Mouse (Mus musculus) CH12.LX (cell line): Measurements from ENCODE around the gene Ikzf3.

Experiments used
- CTCF ChIP-seq, 2 experiments: IDR thresholded peaks in 1 of 2; conservative IDR thresholded peaks in 1 of 2; 2 replicates each; pipeline ENCODE4 v1.5.1; 2011 to 2012; ENCODE audit warnings: low read depth in 2 of 2, low read length in 2 of 2, improper control_type of control experiment in 1 of 2, inconsistent platforms in 1 of 2, mild to moderate bottlenecking in 1 of 2, moderate library complexity in 1 of 2
- ETS1 ChIP-seq: conservative IDR thresholded peaks from 2 replicates; pipeline ENCODE4 v1.6.1; 2012; ENCODE audit warnings: low read depth, mild to moderate bottlenecking, inconsistent platforms, low read length, improper control_type of control experiment, moderate library complexity
- HCFC1 ChIP-seq: IDR thresholded peaks from 2 replicates; pipeline ENCODE4 v1.6.1; 2012; ENCODE audit warnings: low read depth, mild to moderate bottlenecking, inconsistent platforms, low read length, improper control_type of control experiment
- MAFK ChIP-seq: IDR thresholded peaks from 2 replicates; pipeline ENCODE4 v1.6.1; 2011; ENCODE audit warnings: low read length, improper control_type of control experiment; ENCODE audit not compliant: insufficient replicate concordance
- POLR2A ChIP-seq: IDR thresholded peaks from 2 replicates; pipeline ENCODE4 v1.6.1; 2011; ENCODE audit warnings: low read depth, mild to moderate bottlenecking, improper control_type of control experiment, low read length
- SMC3 ChIP-seq: IDR thresholded peaks from 2 replicates; pipeline ENCODE4 v1.6.1; 2011; ENCODE audit warnings: low read depth, low read length, improper control_type of control experiment
- UBTF ChIP-seq: IDR thresholded peaks from 2 replicates; pipeline ENCODE4 v1.6.1; 2012; ENCODE audit warnings: low read depth, mild to moderate bottlenecking, inconsistent platforms, low read length, improper control_type of control experiment, moderate library complexity
- USF1 ChIP-seq: IDR thresholded peaks from 2 replicates; pipeline ENCODE4 v1.6.1; 2014; ENCODE audit warnings: low read depth, mild to moderate bottlenecking, inconsistent platforms, low read length, improper control_type of control experiment
- ZNF384 ChIP-seq: IDR thresholded peaks from 2 replicates; pipeline ENCODE4 v1.6.1; 2012; ENCODE audit warnings: low read depth, low read length, improper control_type of control experiment, inconsistent platforms

GRCm38 (mm10) chr11:98577776-98578175 is 31.9 kb upstream of the Ikzf3 start:
- TF ChIP-seq MAFK (no peak), USF1 (no peak), CTCF (conservative IDR thresholded peaks at IDR 0.05 in 1 of 2, IDR thresholded peaks at IDR 0.05 in 1 of 2; ENCODE audit: low read depth in 2 of 2, low read length in 2 of 2) (no peak), ZNF384 (no peak), ETS1 (no peak), SMC3 (no peak), UBTF (no peak), POLR2A (no peak), HCFC1 (no peak)
